Mouse (Mus musculus): ENCODE measurements around the gene Chrnb1. TPM values are rescaled to one million over a fixed set of nuclear protein-coding genes. Genes with fewer than 3 reads are reported as not detected.

Chrnb1 gene
- polyA plus RNA-seq, 1 experiment = 18.3 TPM

Other genes starting within 250 kb of the Chrnb1 start
- gene Dnah2, start 246.8 kb downstream of the Chrnb1 start, polyA plus RNA-seq (2012; rRNA removed) = 0.88 and 1.1 TPM in 2 replicates
- 0.93 and 1.1 TPM in 2 replicates for gene Efnb3, start 235.7 kb downstream of the Chrnb1 start, polyA plus RNA-seq (2012; rRNA removed)
- 13.1 and 14.9 TPM in 2 replicates for gene Wrap53, start 215.7 kb downstream of the Chrnb1 start, polyA plus RNA-seq (2012; rRNA removed)
- 58.2 and 62.0 TPM in 2 replicates for gene Trp53, start 215.6 kb downstream of the Chrnb1 start, polyA plus RNA-seq (2012; rRNA removed)
- gene Atp1b2, start 190.0 kb downstream of the Chrnb1 start, polyA plus RNA-seq (2012; rRNA removed) = 12.5 and 18.1 TPM in 2 replicates
- gene Shbg, start 178.0 kb downstream of the Chrnb1 start, polyA plus RNA-seq (2012; rRNA removed) = not detected in 2 replicates
- 10.3 and 11.2 TPM in 2 replicates for gene Sat2, start 173.9 kb downstream of the Chrnb1 start, polyA plus RNA-seq (2012; rRNA removed)
- gene Fxr2, start 163.0 kb downstream of the Chrnb1 start, polyA plus RNA-seq (2012; rRNA removed) = 69.7 and 80.8 TPM in 2 replicates
- 1.9 and 2.4 TPM in 2 replicates for gene Sox15, start 140.6 kb downstream of the Chrnb1 start, polyA plus RNA-seq (2012; rRNA removed)
- 118 and 159 TPM in 2 replicates for gene Mpdu1, start 133.3 kb downstream of the Chrnb1 start, polyA plus RNA-seq (2012; rRNA removed)
- 31.8 and 35.9 TPM in 2 replicates for gene Cd68, start 129.8 kb downstream of the Chrnb1 start, polyA plus RNA-seq (2012; rRNA removed)
- 311 and 352 TPM in 2 replicates for gene Eif4a1, start 123.5 kb downstream of the Chrnb1 start, polyA plus RNA-seq (2012; rRNA removed)
- gene Senp3, start 113.9 kb downstream of the Chrnb1 start, polyA plus RNA-seq (2012; rRNA removed) = 58.7 and 72.4 TPM in 2 replicates
- 4.6 and 4.7 TPM in 2 replicates for gene Tnfsf13, start 110.2 kb downstream of the Chrnb1 start, polyA plus RNA-seq (2012; rRNA removed)
- gene Tnfsf12, start 100.1 kb downstream of the Chrnb1 start, polyA plus RNA-seq (2012; rRNA removed) = 21.3 and 27.6 TPM in 2 replicates
- 4.2 and 4.9 TPM in 2 replicates for gene Tnfsfm13, start 99.8 kb downstream of the Chrnb1 start, polyA plus RNA-seq (2012; rRNA removed)
- 18.5 and 48.2 TPM in 2 replicates for gene Polr2a, start 37.3 kb downstream of the Chrnb1 start, polyA plus RNA-seq (2012; rRNA removed)
- 0.22 and 0.51 TPM in 2 replicates for gene Slc35g3, start 34.0 kb downstream of the Chrnb1 start, polyA plus RNA-seq (2012; rRNA removed)
- 30.6 and 32.9 TPM in 2 replicates for gene Zbtb4, start 30.0 kb downstream of the Chrnb1 start, polyA plus RNA-seq (2012; rRNA removed)
- gene Fgf11, start 5.9 kb upstream of the Chrnb1 start, polyA plus RNA-seq (2012; rRNA removed) = 6.9 and 7.7 TPM in 2 replicates
- 12.9 and 20.5 TPM in 2 replicates for gene Tmem102, start 9.7 kb upstream of the Chrnb1 start, polyA plus RNA-seq (2012; rRNA removed)
- gene Gm39566, start 19.4 kb upstream of the Chrnb1 start, polyA plus RNA-seq (2012; rRNA removed) = 0.18 and 0.47 TPM in 2 replicates
- 6.8 and 9.8 TPM in 2 replicates for gene Spem2, start 22.5 kb upstream of the Chrnb1 start, polyA plus RNA-seq (2012; rRNA removed)
- 11.3 and 16.5 TPM in 2 replicates for gene Spem1, start 26.2 kb upstream of the Chrnb1 start, polyA plus RNA-seq (2012; rRNA removed)
- 19.0 and 23.8 TPM in 2 replicates for gene Nlgn2, start 41.8 kb upstream of the Chrnb1 start, polyA plus RNA-seq (2012; rRNA removed)
- gene Tmem256, start 42.6 kb upstream of the Chrnb1 start, polyA plus RNA-seq (2012; rRNA removed) = 179 and 279 TPM in 2 replicates
- 60.4 and 66.9 TPM in 2 replicates for gene Plscr3, start 50.4 kb upstream of the Chrnb1 start, polyA plus RNA-seq (2012; rRNA removed)
- gene Tnk1, start 62.8 kb upstream of the Chrnb1 start, polyA plus RNA-seq (2012; rRNA removed) = 26.0 and 32.5 TPM in 2 replicates
- not detected in 2 replicates for gene Tmem95, start 82.1 kb upstream of the Chrnb1 start, polyA plus RNA-seq (2012; rRNA removed)
- 9.0 and 10.0 TPM in 2 replicates for gene Kctd11, start 85.5 kb upstream of the Chrnb1 start, polyA plus RNA-seq (2012; rRNA removed)
- 37.7 and 38.2 TPM in 2 replicates for gene Acap1, start 99.6 kb upstream of the Chrnb1 start, polyA plus RNA-seq (2012; rRNA removed)
- gene 2810408A11Rik, start 105.0 kb upstream of the Chrnb1 start, polyA plus RNA-seq (2012; rRNA removed) = 5.4 and 5.9 TPM in 2 replicates
- gene Neurl4, start 105.1 kb upstream of the Chrnb1 start, polyA plus RNA-seq (2012; rRNA removed) = 42.3 and 45.0 TPM in 2 replicates
- 56.9 and 61.2 TPM in 2 replicates for gene Gps2, start 117.9 kb upstream of the Chrnb1 start, polyA plus RNA-seq (2012; rRNA removed)
- gene Eif5a, start 126.0 kb upstream of the Chrnb1 start, polyA plus RNA-seq (2012; rRNA removed) = 457 and 520 TPM in 2 replicates
- 19.2 and 37.4 TPM in 2 replicates for gene Ybx2, start 139.9 kb upstream of the Chrnb1 start, polyA plus RNA-seq (2012; rRNA removed)
- gene Slc2a4, start 152.2 kb upstream of the Chrnb1 start, polyA plus RNA-seq (2012; rRNA removed) = 121 and 139 TPM in 2 replicates
- gene Cldn7, start 168.8 kb upstream of the Chrnb1 start, polyA plus RNA-seq (2012; rRNA removed) = 88.4 and 172 TPM in 2 replicates
- 94.3 and 108 TPM in 2 replicates for gene Ctdnep1, start 185.2 kb upstream of the Chrnb1 start, polyA plus RNA-seq (2012; rRNA removed)
- 60.1 and 80.3 TPM in 2 replicates for gene Elp5, start 186.6 kb upstream of the Chrnb1 start, polyA plus RNA-seq (2012; rRNA removed)
- 568 and 793 TPM in 2 replicates for gene Gabarap, start 195.2 kb upstream of the Chrnb1 start, polyA plus RNA-seq (2012; rRNA removed)
- 22.8 and 23.2 TPM in 2 replicates for gene Phf23, start 199.8 kb upstream of the Chrnb1 start, polyA plus RNA-seq (2012; rRNA removed)
- gene Dvl2, start 204.7 kb upstream of the Chrnb1 start, polyA plus RNA-seq (2012; rRNA removed) = 13.7 and 19.1 TPM in 2 replicates
- gene Acadvl, start 219.5 kb upstream of the Chrnb1 start, polyA plus RNA-seq (2012; rRNA removed) = 79.9 and 96.2 TPM in 2 replicates
- gene Dlg4, start 221.0 kb upstream of the Chrnb1 start, polyA plus RNA-seq (2012; rRNA removed) = 12.8 and 16.6 TPM in 2 replicates